Mouse (Mus musculus) heart, embryonic 11.5 days (tissue): ENCODE data around the gene Atp6v0c. TPM values are rescaled to one million over a fixed set of nuclear protein-coding genes. Genes with fewer than 3 reads are reported as not detected.

Experiments used
- ATAC-seq: fragments of 200-750 bp; cut with Nextera tagmentation; replicated peaks from 2 replicates; pipeline ENCODE4 v1.8.0; 2017; ENCODE audit warnings: moderate library complexity; ENCODE audit not compliant: insufficient number of reproducible peaks, low FRiP score, low TSS enrichment
- H3K27ac ChIP-seq: fragments of 300-500 bp; sonication (generic); 2 replicates; pipeline ENCODE4 v1.5.1; 2014; ENCODE audit warnings: mild to moderate bottlenecking, low read depth, low read length
- H3K27me3 ChIP-seq: fragments of 300-500 bp; sonication (generic); 2 replicates; pipeline ENCODE4 v1.6.1; 2014; ENCODE audit warnings: mild to moderate bottlenecking, low read length, mixed read lengths; ENCODE audit not compliant: control insufficient read depth, insufficient read depth
- H3K36me3 ChIP-seq: fragments of 300-500 bp; sonication (generic); 2 replicates; pipeline ENCODE4 v1.6.1; 2014; ENCODE audit warnings: mild to moderate bottlenecking, low read length, moderate library complexity, mixed read lengths; ENCODE audit not compliant: control insufficient read depth, insufficient read depth
- H3K4me1 ChIP-seq: fragments of 300-500 bp; sonication (generic); 2 replicates; pipeline ENCODE4 v1.6.1; 2014; ENCODE audit warnings: low read length; ENCODE audit not compliant: control insufficient read depth, insufficient read depth
- H3K4me2 ChIP-seq: fragments of 300-500 bp; sonication (generic); 2 replicates; pipeline ENCODE4 v1.6.1; 2014; ENCODE audit warnings: mild to moderate bottlenecking, moderate library complexity
- H3K4me3 ChIP-seq: fragments of 300-500 bp; sonication (generic); 2 replicates; pipeline ENCODE4 v1.5.1; 2014; ENCODE audit warnings: low read depth, low read length
- H3K9ac ChIP-seq: fragments of 300-500 bp; sonication (generic); 2 replicates; pipeline ENCODE4 v1.6.1; 2014; ENCODE audit warnings: mild to moderate bottlenecking, low read depth, low read length, moderate library complexity
- H3K9me3 ChIP-seq: fragments of 300-500 bp; sonication (generic); replicated peaks from 2 replicates; pipeline ENCODE4 v1.6.1; 2016; ENCODE audit warnings: low read length; ENCODE audit not compliant: control insufficient read depth
- WGBS: fragments of 180-500 bp; shearing (Covaris S2); extraction: QIAGEN DNeasy Blood & Tissue Kit; methylation state at CpG from one replicate; pipeline ENCODE4 v1.1.7; 2014; ENCODE audit not compliant: insufficient replicate concordance; 5-methylcytosine and 5-hydroxymethylcytosine counted together
- polyA plus RNA-seq: library from polyadenylated mRNA; unstranded; fragments of >200 nt; fragmentation: Nextera tagmentation; extraction: Ambion mirVana; gene quantifications from 2 replicates; pipeline ENCODE4 v1.2.1, GENCODE M21; 2014

Atp6v0c gene
- polyA plus RNA-seq, 1 experiment from 2014 or later: 552 TPM

- H3K9me3 ChIP-seq: no peaks in the 10 kb centered on the region
- no peak overlapping the region for H3K4me2 ChIP-seq
- 80% methylated on average over 9 of the region's 9 CpGs for WGBS
- ATAC-seq: no peak
- peaks cover 2% of the 10 kb centered on the region; the same call in 1 of the 2 replicates for H3K36me3 ChIP-seq
- H3K9ac ChIP-seq: no peak overlapping the region
- H3K27ac ChIP-seq: no peak overlapping the region
- no peak overlapping the region for H3K4me3 ChIP-seq
- peaks cover 7% of the 10 kb centered on the region for H3K4me1 ChIP-seq
- no peaks in the 10 kb centered on the region for H3K27me3 ChIP-seq
These were observed 13.8 kb downstream of the Atp6v0c start for GRCm38 (mm10) chr17:24155742-24156141.

GRCm38 (mm10) chr17:24154463-24154862, 15.0 kb downstream of the Atp6v0c start:
- Histone ChIP-seq H3K9ac (no peak overlapping the region), H3K9me3 (no peaks in the 10 kb centered on the region), H3K27me3 (no peaks in the 10 kb centered on the region), H3K4me1 (peaks cover 7% of the 10 kb centered on the region), H3K36me3 (peaks cover 2% of the 10 kb centered on the region; the same call in 1 of the 2 replicates), H3K27ac (no peak overlapping the region), H3K4me3 (no peak overlapping the region), H3K4me2 (no peak overlapping the region)
- no peak for ATAC-seq
- 73% methylated on average over 3 of the region's 3 CpGs for WGBS

GRCm38 (mm10) chr17:24151890-24152563, 17.5 kb downstream of the Atp6v0c start:
- Histone ChIP-seq H3K4me3 (peak overlapping the region; percentile 45), H3K4me2 (peak overlapping the region; percentile 86), H3K27ac (no peak overlapping the region), H3K9me3 (no peaks in the 10 kb centered on the region), H3K9ac (peak overlapping the region; percentile 69), H3K36me3 (peaks cover 2% of the 10 kb centered on the region; the same call in 1 of the 2 replicates), H3K27me3 (no peaks in the 10 kb centered on the region), H3K4me1 (peaks cover 7% of the 10 kb centered on the region)
- 2% methylated on average over 26 of the region's 26 CpGs for WGBS
- peak; percentile 85 for ATAC-seq

- no peaks in the 10 kb centered on the region; the same call in 1 of the 2 replicates for H3K36me3 ChIP-seq
- H3K9me3 ChIP-seq: no peaks in the 10 kb centered on the region
- peak overlapping the region; percentile 69 for H3K9ac ChIP-seq
- no peak overlapping the region for H3K27ac ChIP-seq
- H3K27me3 ChIP-seq: no peaks in the 10 kb centered on the region
- peak overlapping the region; percentile 45 for H3K4me3 ChIP-seq
- no peak for ATAC-seq
- H3K4me1 ChIP-seq: peaks cover 7% of the 10 kb centered on the region
- WGBS: 11% methylated on average over 7 of the region's 7 CpGs
- H3K4me2 ChIP-seq: peak overlapping the region; percentile 86
These were observed 18.1 kb downstream of the Atp6v0c start for GRCm38 (mm10) chr17:24151382-24151781.

GRCm38 (mm10) chr17:24150824-24151223, 18.7 kb downstream of the Atp6v0c start, which contains the start of gene Pdpk1:
Gene Pdpk1 (minus strand): TSS chr17:24150924.
- Histone ChIP-seq H3K4me2 (peak within 1 kb of the TSS; percentile 86), H3K9ac (peak within 1 kb of the TSS; percentile 69), H3K36me3 (no peaks in the 10 kb centered on the region; the same call in 1 of the 2 replicates), H3K27ac (no peak within 1 kb of the TSS), H3K4me3 (peak within 1 kb of the TSS; percentile 45), H3K9me3 (no peaks in the 10 kb centered on the region), H3K27me3 (no peaks in the 10 kb centered on the region), H3K4me1 (peaks cover 7% of the 10 kb centered on the region)
- no peak for ATAC-seq
- 75% methylated on average over 2 of the region's 2 CpGs for WGBS

- Histone ChIP-seq H3K9ac (no peak overlapping the region), H3K4me1 (peaks cover 7% of the 10 kb centered on the region), H3K27me3 (no peaks in the 10 kb centered on the region), H3K9me3 (no peaks in the 10 kb centered on the region), H3K4me2 (no peak overlapping the region), H3K4me3 (no peak overlapping the region), H3K27ac (no peak overlapping the region), H3K36me3 (no peaks in the 10 kb centered on the region; the same call in 1 of the 2 replicates)
- 76% methylated on average over 7 of the region's 7 CpGs for WGBS
- no peak for ATAC-seq
These were observed 20.1 kb downstream of the Atp6v0c start for GRCm38 (mm10) chr17:24149421-24149820.

- H3K4me2 ChIP-seq: no peak overlapping the region
- H3K9ac ChIP-seq: no peak overlapping the region
- H3K4me3 ChIP-seq: no peak overlapping the region
- H3K27ac ChIP-seq: no peak overlapping the region
- ATAC-seq: no peak
- H3K27me3 ChIP-seq: no peaks in the 10 kb centered on the region
- 45% methylated on average over 2 of the region's 2 CpGs for WGBS
- peaks cover 11% of the 10 kb centered on the region for H3K4me1 ChIP-seq
- no peaks in the 10 kb centered on the region for H3K36me3 ChIP-seq
- H3K9me3 ChIP-seq: no peaks in the 10 kb centered on the region
These were observed 26.6 kb downstream of the Atp6v0c start for GRCm38 (mm10) chr17:24142897-24143296.

GRCm38 (mm10) chr17:24141425-24141920, 28.0 kb downstream of the Atp6v0c start:
- Histone ChIP-seq H3K9me3 (no peaks in the 10 kb centered on the region), H3K27me3 (no peaks in the 10 kb centered on the region), H3K4me1 (peaks cover 11% of the 10 kb centered on the region), H3K4me3 (peak overlapping the region; percentile 98), H3K4me2 (peak overlapping the region; percentile 88), H3K9ac (peak overlapping the region; percentile 90), H3K27ac (peak overlapping the region; percentile 87), H3K36me3 (no peaks in the 10 kb centered on the region)
- WGBS: under 1% methylated on average over 49 of the region's 57 CpGs
- peak; percentile 99 for ATAC-seq
